Mouse (Mus musculus): ENCODE data around the gene 4933427D14Rik. TPM values are rescaled to one million over a fixed set of nuclear protein-coding genes. Genes with fewer than 3 reads are reported as not detected.
A peak's percentile ranks its signal among the peaks of the same experiment; 100 is the strongest.

4933427D14Rik gene
- polyA plus RNA-seq, 1 experiment from 2014 or later: 9.2 TPM

DNA sequence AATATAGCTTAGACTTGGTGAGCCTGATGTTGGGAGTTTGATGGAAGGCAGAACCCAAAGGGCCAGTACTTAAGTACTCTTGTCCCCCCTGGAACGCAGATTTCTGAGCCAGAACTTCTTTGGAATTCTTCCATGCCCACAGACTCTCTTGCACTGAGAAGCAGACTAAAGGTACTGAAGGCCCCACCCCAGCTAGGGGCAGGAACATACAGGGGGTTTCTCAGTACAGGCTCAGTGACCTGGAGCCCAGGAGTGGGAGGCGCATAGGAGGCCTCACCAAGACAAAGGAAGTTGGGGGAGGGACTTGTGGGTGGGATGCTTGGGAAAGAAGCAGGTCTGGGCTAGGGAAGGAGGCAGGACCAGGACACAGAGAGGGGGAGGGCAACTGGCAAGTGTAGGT lies 56.1 kb downstream of the 4933427D14Rik start:
- H3K27ac ChIP-seq (ENCODE audit: low read length): peak overlapping the region; percentile 68
- peaks cover 4% of the 10 kb centered on the region; the same call in 1 of the 2 replicates for H3K36me3 ChIP-seq (ENCODE audit: insufficient read depth, low read length)
- H3K9me3 ChIP-seq (ENCODE audit: low read length): no peaks in the 10 kb centered on the region
- DNase-seq (ENCODE audit: low spot score) (peak; percentile 72), ATAC-seq (peak; percentile 83)
- WGBS: 52% methylated on average over 2 of the region's 2 CpGs
- H3K4me1 ChIP-seq (ENCODE audit: insufficient read depth, low read depth, low read length): no peaks in the 10 kb centered on the region; the same call in 1 of the 2 replicates
- TF ChIP-seq EP300 (IDR thresholded peaks at IDR 0.05): peak; percentile 78
- no peak for TF ChIP-seq CTCF (IDR thresholded peaks at IDR 0.05)
- H3K4me3 ChIP-seq (ENCODE audit: low read depth, low read length): no peak overlapping the region
- no peaks in the 10 kb centered on the region for H3K27me3 ChIP-seq (replicated peaks; ENCODE audit: insufficient read depth, low read length)
- no peak overlapping the region for H3K4me2 ChIP-seq (replicated peaks; ENCODE audit: low read depth, low read length)
- H3K9ac ChIP-seq (replicated peaks; ENCODE audit: low read depth): no peak overlapping the region

DNA sequence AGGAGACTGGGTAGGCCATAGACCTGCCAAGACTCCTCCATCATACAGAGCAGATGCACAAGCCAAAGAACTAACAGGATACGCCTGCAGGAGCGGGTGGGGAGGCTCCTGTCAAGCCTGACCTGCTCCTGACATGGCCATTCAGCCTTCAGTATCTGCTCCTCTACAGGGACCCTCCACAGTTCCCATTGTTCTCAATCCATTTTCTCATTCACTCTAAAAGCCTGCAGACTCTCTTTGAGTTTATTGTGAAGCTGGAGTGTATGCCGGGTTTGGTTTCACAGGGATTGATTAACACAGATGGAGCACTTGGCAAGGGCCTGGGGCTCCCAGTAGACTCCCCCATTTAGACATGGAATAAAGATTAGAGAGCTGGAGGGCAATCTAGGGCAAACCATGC lies 59.3 kb downstream of the 4933427D14Rik start:
- Histone ChIP-seq H3K27me3 (replicated peaks; ENCODE audit: insufficient read depth, low read length) (no peaks in the 10 kb centered on the region), H3K27ac (ENCODE audit: low read length) (no peak overlapping the region), H3K9ac (replicated peaks; ENCODE audit: low read depth) (no peak overlapping the region), H3K4me2 (replicated peaks; ENCODE audit: low read depth, low read length) (no peak overlapping the region), H3K9me3 (ENCODE audit: low read length) (no peaks in the 10 kb centered on the region), H3K4me1 (ENCODE audit: insufficient read depth, low read depth, low read length) (no peaks in the 10 kb centered on the region), H3K4me3 (ENCODE audit: low read depth, low read length) (no peak overlapping the region), H3K36me3 (ENCODE audit: insufficient read depth, low read length) (no peaks in the 10 kb centered on the region; the same call in 1 of the 2 replicates)
- 62% methylated on average over 3 of the region's 3 CpGs for WGBS
- ATAC-seq (no peak), DNase-seq (ENCODE audit: low spot score) (no peak)
- TF ChIP-seq CTCF (IDR thresholded peaks at IDR 0.05): no peak
- TF ChIP-seq EP300 (IDR thresholded peaks at IDR 0.05): no peak

DNA sequence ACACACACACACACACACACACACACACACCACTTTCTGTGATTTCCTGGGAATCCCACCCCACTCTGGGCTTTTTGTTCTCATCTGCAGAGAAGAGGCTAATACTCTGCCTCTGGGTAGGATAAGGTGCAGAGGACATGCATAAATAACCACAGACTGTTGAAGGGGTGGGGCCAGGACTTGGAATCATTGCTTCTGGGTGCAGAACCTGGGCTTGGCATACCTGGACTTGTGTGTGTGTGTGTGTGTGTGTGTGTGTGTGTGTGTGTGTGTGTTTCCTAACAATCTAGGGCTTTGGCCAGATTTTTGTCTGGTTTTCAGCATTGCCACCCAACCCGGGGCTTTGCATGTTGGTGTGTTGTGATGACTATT lies 61.4 kb downstream of the 4933427D14Rik start:
- H3K4me1 ChIP-seq (ENCODE audit: insufficient read depth, low read depth, low read length): no peaks in the 10 kb centered on the region

DNA sequence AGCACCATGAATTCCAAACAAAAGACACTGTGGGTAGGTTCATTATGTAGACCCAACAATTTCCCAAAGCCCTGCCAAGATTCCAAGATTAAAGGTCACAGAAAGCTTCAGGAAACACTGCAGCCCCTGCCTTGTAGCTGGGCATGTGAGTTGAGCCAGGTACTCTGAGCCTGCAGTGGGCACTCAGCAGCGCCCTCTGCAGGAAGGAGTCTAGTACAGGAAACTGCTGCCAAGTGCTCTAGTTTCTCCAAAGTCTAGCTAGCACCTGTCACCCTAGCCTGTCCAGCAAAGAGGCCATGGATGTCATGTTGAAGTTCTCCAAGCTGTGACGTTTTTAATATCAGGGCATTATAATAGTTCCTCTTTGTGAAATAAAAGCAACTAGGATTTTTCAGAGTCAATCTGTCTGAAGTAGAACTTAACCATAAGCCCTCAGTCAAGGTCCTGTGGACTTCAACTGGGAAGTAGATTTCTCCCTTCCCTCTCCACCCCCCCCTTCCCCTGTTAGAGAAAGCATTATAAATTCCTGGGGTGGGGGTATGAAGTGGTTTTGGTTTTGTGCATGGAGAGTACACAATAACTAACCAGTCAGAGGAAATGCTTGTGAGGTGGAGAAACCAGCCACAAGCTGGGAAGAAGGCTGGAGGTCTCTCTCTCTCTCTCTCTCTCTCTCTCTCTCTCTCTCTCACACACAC lies 61.9 kb downstream of the 4933427D14Rik start:
- no peaks in the 10 kb centered on the region for H3K4me1 ChIP-seq (ENCODE audit: insufficient read depth, low read depth, low read length)
- DNase-seq (ENCODE audit: low spot score) (peak; percentile 89), ATAC-seq (peak; percentile 85)
- H3K4me2 ChIP-seq (replicated peaks; ENCODE audit: low read depth, low read length): no peak overlapping the region
- no peaks in the 10 kb centered on the region for H3K27me3 ChIP-seq (replicated peaks; ENCODE audit: insufficient read depth, low read length)
- H3K36me3 ChIP-seq (ENCODE audit: insufficient read depth, low read length): no peaks in the 10 kb centered on the region
- TF ChIP-seq EP300 (IDR thresholded peaks at IDR 0.05): peak; percentile 58; the same call in 1 of the 2 replicates
- peak; percentile 85 for TF ChIP-seq CTCF (IDR thresholded peaks at IDR 0.05)
- 4% methylated on average over 2 of the region's 2 CpGs for WGBS
- no peaks in the 10 kb centered on the region for H3K9me3 ChIP-seq (ENCODE audit: low read length)
- no peak overlapping the region for H3K4me3 ChIP-seq (ENCODE audit: low read depth, low read length)
- H3K27ac ChIP-seq (ENCODE audit: low read length): peak overlapping the region; percentile 59; the same call in 1 of the 2 replicates
- no peak overlapping the region for H3K9ac ChIP-seq (replicated peaks; ENCODE audit: low read depth)

More for the DNA sequence above, 61.4 kb downstream of the 4933427D14Rik start:
- WGBS: 81% methylated on average over 1 of the region's 1 CpGs
- TF ChIP-seq EP300 (IDR thresholded peaks at IDR 0.05) (no peak), CTCF (IDR thresholded peaks at IDR 0.05) (no peak)
- Histone ChIP-seq H3K4me3 (ENCODE audit: low read depth, low read length) (no peak overlapping the region), H3K9me3 (ENCODE audit: low read length) (no peaks in the 10 kb centered on the region), H3K9ac (replicated peaks; ENCODE audit: low read depth) (no peak overlapping the region), H3K27ac (ENCODE audit: low read length) (peak overlapping the region; percentile 59), H3K27me3 (replicated peaks; ENCODE audit: insufficient read depth, low read length) (no peaks in the 10 kb centered on the region), H3K36me3 (ENCODE audit: insufficient read depth, low read length) (no peaks in the 10 kb centered on the region), H3K4me2 (replicated peaks; ENCODE audit: low read depth, low read length) (no peak overlapping the region)
- ATAC-seq: peak; percentile 59
- DNase-seq (ENCODE audit: low spot score): peak; percentile 45

DNA sequence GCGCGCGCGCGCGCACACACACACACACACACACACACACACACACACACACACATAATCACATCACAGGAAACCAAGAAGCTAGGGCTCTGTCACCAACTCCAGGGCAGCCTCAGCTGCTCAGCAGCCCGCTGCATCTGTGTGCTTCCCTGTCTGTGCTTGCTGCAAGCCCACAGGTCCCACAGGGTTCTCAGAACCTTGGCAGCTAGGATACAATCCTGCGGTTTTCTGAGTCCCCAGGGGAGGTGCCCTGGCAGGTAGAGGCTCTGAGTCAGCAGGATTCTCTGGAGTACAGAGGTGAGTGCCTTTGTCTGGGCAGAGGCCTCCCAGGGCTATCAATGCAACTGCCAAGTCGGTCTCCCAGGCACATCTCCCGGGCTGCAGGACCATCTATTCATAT lies 64.4 kb downstream of the 4933427D14Rik start:
- TF ChIP-seq EP300 (IDR thresholded peaks at IDR 0.05) (0 out of 2 replicates have a peak, but pooled peaks have one; percentile 32), CTCF (IDR thresholded peaks at IDR 0.05) (no peak)
- Histone ChIP-seq H3K27ac (ENCODE audit: low read length) (peak overlapping the region; percentile 54; the same call in 1 of the 2 replicates), H3K27me3 (replicated peaks; ENCODE audit: insufficient read depth, low read length) (no peaks in the 10 kb centered on the region), H3K4me3 (ENCODE audit: low read depth, low read length) (no peak overlapping the region), H3K9ac (replicated peaks; ENCODE audit: low read depth) (no peak overlapping the region), H3K4me2 (replicated peaks; ENCODE audit: low read depth, low read length) (no peak overlapping the region), H3K9me3 (ENCODE audit: low read length) (no peaks in the 10 kb centered on the region), H3K4me1 (ENCODE audit: insufficient read depth, low read depth, low read length) (no peaks in the 10 kb centered on the region; the same call in 1 of the 2 replicates), H3K36me3 (ENCODE audit: insufficient read depth, low read length) (no peaks in the 10 kb centered on the region)
- DNase-seq (ENCODE audit: low spot score) (peak; percentile 89), ATAC-seq (peak; percentile 78)
- WGBS: 52% methylated on average over 10 of the region's 10 CpGs

DNA sequence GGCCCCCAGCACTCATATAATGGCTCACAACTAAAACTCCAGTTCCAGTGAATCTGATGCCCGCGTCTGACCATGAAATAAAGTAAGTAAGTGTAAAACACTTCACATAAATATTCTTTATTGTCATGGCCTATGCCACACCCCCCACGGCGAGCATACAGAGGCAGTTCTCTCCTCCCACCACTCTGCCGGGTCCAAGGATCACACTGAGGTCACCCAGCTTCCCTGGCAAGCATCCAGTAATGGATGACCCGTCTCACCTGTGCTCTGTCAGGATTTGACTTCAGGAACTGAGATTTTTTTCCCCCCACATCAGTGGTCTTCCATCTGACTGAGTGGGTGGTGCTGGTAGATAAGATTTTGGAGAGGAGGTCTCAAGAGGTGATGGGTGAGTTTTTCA lies 67.1 kb downstream of the 4933427D14Rik start:
- ATAC-seq (no peak), DNase-seq (ENCODE audit: low spot score) (no peak)
- no peak overlapping the region for H3K4me2 ChIP-seq (replicated peaks; ENCODE audit: low read depth, low read length)
- TF ChIP-seq EP300 (IDR thresholded peaks at IDR 0.05) (no peak), CTCF (IDR thresholded peaks at IDR 0.05) (no peak)
- no peak overlapping the region for H3K4me3 ChIP-seq (ENCODE audit: low read depth, low read length)
- 42% methylated on average over 6 of the region's 6 CpGs for WGBS
- no peaks in the 10 kb centered on the region; the same call in 1 of the 2 replicates for H3K4me1 ChIP-seq (ENCODE audit: insufficient read depth, low read depth, low read length)
- H3K27me3 ChIP-seq (replicated peaks; ENCODE audit: insufficient read depth, low read length): peaks cover 4% of the 10 kb centered on the region; the same call in 1 of the 2 replicates
- no peaks in the 10 kb centered on the region for H3K36me3 ChIP-seq (ENCODE audit: insufficient read depth, low read length)
- H3K9me3 ChIP-seq (ENCODE audit: low read length): no peaks in the 10 kb centered on the region
- H3K9ac ChIP-seq (replicated peaks; ENCODE audit: low read depth): no peak overlapping the region
- no peak overlapping the region for H3K27ac ChIP-seq (ENCODE audit: low read length)
